Mouse (Mus musculus) kidney, postnatal 36 days (tissue): ENCODE data around the gene Tbcel.
A peak's percentile ranks its signal among the peaks of the same experiment; 100 is the strongest.

ENCODE experiments used
- DNase-seq, 2 experiments: peaks; one replicate each; pipeline ENCODE4 v3.0.0; 2021 to 2022; ENCODE audit warnings: mixed read lengths in 2 of 2

Gene Tbcel

GRCm38 (mm10) chr9:42484667-42485066 is 22.9 kb downstream of the Tbcel start:
- DNase-seq = no peak

- no peak for DNase-seq
These were observed 24.7 kb downstream of the Tbcel start for GRCm38 (mm10) chr9:42482944-42483343.

- no peak for DNase-seq
These were observed 31.4 kb downstream of the Tbcel start for GRCm38 (mm10) chr9:42476166-42476565.

- DNase-seq = no peak
These were observed 33.4 kb downstream of the Tbcel start for GRCm38 (mm10) chr9:42474244-42474643.

- peak; percentile 95 to 96 for DNase-seq
These were observed 35.5 kb downstream of the Tbcel start for GRCm38 (mm10) chr9:42471921-42472747.

- DNase-seq = peak; percentile 70 to 80
These were observed 36.4 kb downstream of the Tbcel start for GRCm38 (mm10) chr9:42471214-42471613.

- DNase-seq = no peak
These were observed 38.3 kb downstream of the Tbcel start for GRCm38 (mm10) chr9:42469323-42469722.

GRCm38 (mm10) chr9:42468360-42468759 is 39.2 kb downstream of the Tbcel start:
- no peak for DNase-seq

GRCm38 (mm10) chr9:42467116-42467815 is 40.3 kb downstream of the Tbcel start:
- DNase-seq = no peak

- DNase-seq = no peak
These were observed 41.9 kb downstream of the Tbcel start for GRCm38 (mm10) chr9:42465661-42466091.

GRCm38 (mm10) chr9:42464181-42464580 is 43.4 kb downstream of the Tbcel start:
- no peak for DNase-seq

GRCm38 (mm10) chr9:42463220-42463989 is 44.2 kb downstream of the Tbcel start:
- DNase-seq = peak; percentile 84 to 91

- no peak for DNase-seq
These were observed 44.9 kb downstream of the Tbcel start for GRCm38 (mm10) chr9:42462585-42463219.

GRCm38 (mm10) chr9:42461390-42462108 is 46.1 kb downstream of the Tbcel start:
- no peak for DNase-seq

GRCm38 (mm10) chr9:42460353-42460752 is 47.3 kb downstream of the Tbcel start:
- no peak for DNase-seq

- peak; percentile 38 to 56 for DNase-seq
These were observed 47.9 kb downstream of the Tbcel start for GRCm38 (mm10) chr9:42459736-42460135.

GRCm38 (mm10) chr9:42458741-42459515 is 48.7 kb downstream of the Tbcel start:
- peak; percentile 46 to 48 for DNase-seq

GRCm38 (mm10) chr9:42457501-42457900 is 50.1 kb downstream of the Tbcel start:
- peak; percentile 77 to 93 for DNase-seq

GRCm38 (mm10) chr9:42454364-42454763 is 53.2 kb downstream of the Tbcel start:
- no peak for DNase-seq

- DNase-seq = no peak
These were observed 58.6 kb downstream of the Tbcel start for GRCm38 (mm10) chr9:42449043-42449442.

- no peak for DNase-seq
These were observed 65.5 kb downstream of the Tbcel start for GRCm38 (mm10) chr9:42442100-42442499.
